Mouse (Mus musculus) adrenal gland, postnatal 4 days (tissue): Measurements from ENCODE around the gene Kcnmb1. TPM values are rescaled to one million over a fixed set of nuclear protein-coding genes. Genes with fewer than 3 reads are reported as not detected.

ENCODE experiments used
- DNase-seq, 2 experiments: peaks; one replicate each; pipeline ENCODE4 v3.0.0; 2021 to 2022; ENCODE audit warnings: low spot score in 2 of 2, mixed read lengths in 2 of 2
- long read RNA-seq, 2 experiments: library from polyadenylated mRNA; stranded (forward); transcript quantifications; one replicate each; pipeline ENCODE4 v2.0.0; 2021
- total RNA-seq, 2 experiments: library from RNA; stranded (reverse); gene quantifications; 2 replicates each; pipeline ENCODE4 v1.2.3; 2021

The Kcnmb1 gene
- under 1 TPM; 0.17 TPM for total RNA-seq
- long read RNA-seq, experiment 1 = 0 reads
- long read RNA-seq, experiment 2 = 0 reads

GRCm38 (mm10) chr11:33962688-33963407 is at the start of gene Kcnmb1:
Gene Kcnmb1, plus strand, starts transcription at chr11:33963013.
- DNase-seq = no peak

GRCm38 (mm10) chr11:33913061-33913460 is 49.8 kb upstream of the Kcnmb1 start:
- no peak for DNase-seq

GRCm38 (mm10) chr11:33914216-33914615 is 48.6 kb upstream of the Kcnmb1 start:
- no peak for DNase-seq

- peak; percentile 45 to 49 for DNase-seq
Measured at GRCm38 (mm10) chr11:33917574-33917973, 45.2 kb upstream of the Kcnmb1 start.

GRCm38 (mm10) chr11:33918424-33918823 is 44.4 kb upstream of the Kcnmb1 start:
- no peak for DNase-seq

GRCm38 (mm10) chr11:33919826-33920225 is 43.0 kb upstream of the Kcnmb1 start:
- no peak for DNase-seq

- no peak for DNase-seq
Measured at GRCm38 (mm10) chr11:33921451-33921850, 41.4 kb upstream of the Kcnmb1 start.

- DNase-seq = no peak
Measured at GRCm38 (mm10) chr11:33923031-33923430, 39.8 kb upstream of the Kcnmb1 start.

- no peak for DNase-seq
Measured at GRCm38 (mm10) chr11:33925778-33926177, 37.0 kb upstream of the Kcnmb1 start.

GRCm38 (mm10) chr11:33926551-33926950 is 36.3 kb upstream of the Kcnmb1 start:
- no peak for DNase-seq

GRCm38 (mm10) chr11:33927321-33927720 is 35.5 kb upstream of the Kcnmb1 start:
- DNase-seq = no peak

- no peak for DNase-seq
Measured at GRCm38 (mm10) chr11:33927836-33928235, 35.0 kb upstream of the Kcnmb1 start.

GRCm38 (mm10) chr11:33928658-33929057 is 34.2 kb upstream of the Kcnmb1 start:
- no peak for DNase-seq

GRCm38 (mm10) chr11:33929412-33929811 is 33.4 kb upstream of the Kcnmb1 start:
- DNase-seq = no peak

GRCm38 (mm10) chr11:33931836-33932385 is 30.9 kb upstream of the Kcnmb1 start:
- no peak for DNase-seq

GRCm38 (mm10) chr11:33932386-33933111 is 30.3 kb upstream of the Kcnmb1 start:
- DNase-seq = no peak

- no peak for DNase-seq
Measured at GRCm38 (mm10) chr11:33934286-33934685, 28.5 kb upstream of the Kcnmb1 start.

GRCm38 (mm10) chr11:33937641-33938040 is 25.2 kb upstream of the Kcnmb1 start:
- no peak for DNase-seq

GRCm38 (mm10) chr11:33938561-33939274 is 24.1 kb upstream of the Kcnmb1 start:
- no peak for DNase-seq

- DNase-seq = no peak
Measured at GRCm38 (mm10) chr11:33939456-33940113, 23.2 kb upstream of the Kcnmb1 start.

GRCm38 (mm10) chr11:33943565-33943964 is 19.2 kb upstream of the Kcnmb1 start:
- no peak for DNase-seq
